Mouse (Mus musculus) ES-Bruce4 (cell line): ENCODE data around the gene Tom1l2. TPM values are rescaled to one million over a fixed set of nuclear protein-coding genes. Genes with fewer than 3 reads are reported as not detected.
A peak's percentile ranks its signal among the peaks of the same experiment; 100 is the strongest.

Source experiments
- H3K27ac ChIP-seq: 2 replicates; pipeline ENCODE4 v1.5.1; 2012; ENCODE audit warnings: low read length, inconsistent platforms; ENCODE audit not compliant: insufficient read depth
- H3K27me3 ChIP-seq: 2 replicates; pipeline ENCODE4 v1.6.1; 2012; ENCODE audit warnings: mild to moderate bottlenecking, low read length, inconsistent platforms; ENCODE audit not compliant: control insufficient read depth, poor library complexity, insufficient read depth, severe bottlenecking
- H3K36me3 ChIP-seq: 2 replicates; pipeline ENCODE4 v1.6.1; 2012; ENCODE audit warnings: inconsistent platforms, mild to moderate bottlenecking, low read length, moderate library complexity; ENCODE audit not compliant: control insufficient read depth, poor library complexity, insufficient read depth, severe bottlenecking
- H3K4me1 ChIP-seq: one replicate; pipeline ENCODE4 v1.8.1; 2011; ENCODE audit warnings: low read length; ENCODE audit not compliant: control insufficient read depth, insufficient read depth
- H3K4me3 ChIP-seq: 2 replicates; pipeline ENCODE4 v1.5.1; 2011; ENCODE audit warnings: low read depth, mild to moderate bottlenecking, low read length
- H3K9ac ChIP-seq: 2 replicates; pipeline ENCODE4 v1.6.1; 2012; ENCODE audit warnings: low read depth, mild to moderate bottlenecking, inconsistent platforms; ENCODE audit not compliant: poor library complexity, severe bottlenecking
- H3K9me3 ChIP-seq: replicated peaks from 2 replicates; pipeline ENCODE4 v1.6.1; 2012; ENCODE audit warnings: mild to moderate bottlenecking, low read length, inconsistent platforms; ENCODE audit not compliant: control insufficient read depth, poor library complexity, insufficient read depth, severe bottlenecking
- CTCF ChIP-seq: IDR thresholded peaks from one replicate; pipeline ENCODE4 v1.8.1; 2011; ENCODE audit warnings: low read depth, low read length
- EP300 ChIP-seq: IDR thresholded peaks from 2 replicates; pipeline ENCODE4 v1.6.1; 2011; ENCODE audit warnings: low read depth, low read length; ENCODE audit not compliant: insufficient read depth
- POLR2A ChIP-seq: IDR thresholded peaks from one replicate; pipeline ENCODE4 v1.8.1; 2011; ENCODE audit warnings: low read length; ENCODE audit not compliant: insufficient read depth
- polyA plus RNA-seq: library from polyadenylated mRNA; stranded (reverse); fragments of >200 nt; gene quantifications from 2 replicates; pipeline ENCODE4 v1.2.4, GENCODE M21; 2011; ENCODE audit warnings: low read depth; ENCODE audit not compliant: missing spikeins, insufficient read depth, insufficient read length

The Tom1l2 gene
- polyA plus RNA-seq, 1 experiment, result 9.9 TPM

DNA sequence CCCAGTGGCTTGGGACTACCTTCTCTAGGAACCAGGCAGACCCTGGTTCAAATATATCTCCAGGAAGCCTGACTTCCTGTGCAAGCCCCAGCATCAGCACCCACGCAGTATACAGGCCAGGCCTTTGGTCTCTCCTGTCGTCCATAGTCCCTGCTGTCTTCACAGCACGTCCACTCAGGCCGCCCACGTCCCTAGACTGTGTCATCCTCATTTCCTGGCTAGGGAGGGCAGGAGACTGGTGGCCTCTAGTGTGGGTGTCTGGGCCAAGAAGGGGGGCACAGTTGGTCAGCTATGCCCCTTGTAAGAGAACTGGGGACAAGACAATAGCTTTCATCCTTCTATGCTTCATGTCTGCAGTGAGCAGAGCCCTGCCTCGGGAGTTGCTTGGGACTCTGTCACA, 160.2 kb downstream of the Tom1l2 start:
- no peaks in the 10 kb centered on the region for H3K27me3 ChIP-seq
- no peak overlapping the region for H3K4me3 ChIP-seq
- no peak overlapping the region for H3K27ac ChIP-seq
- no peak for TF ChIP-seq POLR2A
- TF ChIP-seq CTCF, result no peak
- no peak for TF ChIP-seq EP300
- no peaks in the 10 kb centered on the region for H3K9me3 ChIP-seq
- no peaks in the 10 kb centered on the region for H3K36me3 ChIP-seq
- H3K4me1 ChIP-seq, result peaks cover 2% of the 10 kb centered on the region
- no peak overlapping the region for H3K9ac ChIP-seq

DNA sequence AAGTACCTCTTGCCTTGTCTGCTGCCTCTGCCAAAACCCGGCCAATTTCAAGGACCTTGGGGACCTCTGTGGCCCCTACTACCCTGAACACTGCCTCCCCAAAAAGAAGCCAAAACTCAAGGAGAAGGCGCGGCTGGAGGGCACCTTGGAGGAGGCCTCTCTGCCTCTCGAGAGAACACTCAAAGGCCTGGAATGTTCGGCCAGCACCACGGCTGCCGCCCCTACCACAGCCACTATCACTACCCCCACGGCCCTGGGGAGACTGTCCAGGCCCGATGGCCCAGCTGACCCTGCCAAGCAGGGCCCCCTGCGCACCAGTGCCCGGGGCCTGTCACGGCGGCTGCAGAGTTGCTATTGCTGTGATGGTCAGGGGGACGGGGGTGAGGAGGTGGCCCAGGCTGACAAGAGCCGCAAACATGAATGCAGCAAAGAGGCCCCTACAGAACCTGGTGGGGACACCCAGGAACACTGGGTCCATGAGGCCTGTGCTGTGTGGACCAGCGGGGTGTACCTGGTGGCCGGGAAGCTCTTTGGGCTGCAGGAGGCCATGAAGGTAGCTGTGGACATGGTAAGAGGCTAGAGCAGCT, 162.6 kb downstream of the Tom1l2 start:
- no peak overlapping the region for H3K27ac ChIP-seq
- H3K27me3 ChIP-seq, result no peaks in the 10 kb centered on the region
- TF ChIP-seq POLR2A (no peak), EP300 (no peak), CTCF (no peak)
- H3K4me1 ChIP-seq, result peaks cover 9% of the 10 kb centered on the region
- H3K36me3 ChIP-seq, result no peaks in the 10 kb centered on the region
- peak overlapping the region; percentile 15; the same call in 1 of the 2 replicates for H3K9ac ChIP-seq
- no peak overlapping the region for H3K4me3 ChIP-seq
- no peaks in the 10 kb centered on the region for H3K9me3 ChIP-seq

DNA sequence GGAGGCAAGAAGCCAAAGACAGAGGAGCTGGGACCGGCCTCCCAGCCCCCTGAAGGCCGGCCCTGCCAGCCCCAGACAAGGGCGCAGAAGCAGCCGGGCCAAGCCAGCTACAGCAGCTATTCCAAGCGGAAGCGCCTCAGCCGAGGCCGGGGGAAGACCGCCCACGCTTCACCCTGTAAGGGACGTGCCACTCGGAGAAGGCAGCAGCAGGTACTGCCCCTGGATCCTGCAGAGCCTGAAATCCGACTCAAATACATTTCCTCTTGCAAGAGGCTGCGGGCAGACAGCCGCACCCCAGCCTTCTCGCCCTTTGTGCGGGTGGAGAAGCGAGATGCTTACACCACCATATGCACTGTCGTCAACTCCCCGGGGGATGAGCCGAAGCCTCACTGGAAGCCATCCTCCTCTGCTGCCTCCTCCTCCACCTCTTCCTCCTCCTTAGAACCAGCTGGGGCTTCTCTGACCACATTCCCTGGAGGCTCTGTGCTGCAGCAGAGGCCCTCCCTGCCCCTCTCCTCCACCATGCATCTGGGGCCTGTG, 163.1 kb downstream of the Tom1l2 start:
- Histone ChIP-seq H3K36me3 (no peaks in the 10 kb centered on the region), H3K27me3 (no peaks in the 10 kb centered on the region), H3K9me3 (no peaks in the 10 kb centered on the region), H3K27ac (no peak overlapping the region), H3K4me1 (peaks cover 11% of the 10 kb centered on the region), H3K9ac (peak overlapping the region; percentile 40), H3K4me3 (peak overlapping the region; percentile 8; the same call in 1 of the 2 replicates)
- TF ChIP-seq EP300 (no peak), POLR2A (no peak), CTCF (no peak)

DNA sequence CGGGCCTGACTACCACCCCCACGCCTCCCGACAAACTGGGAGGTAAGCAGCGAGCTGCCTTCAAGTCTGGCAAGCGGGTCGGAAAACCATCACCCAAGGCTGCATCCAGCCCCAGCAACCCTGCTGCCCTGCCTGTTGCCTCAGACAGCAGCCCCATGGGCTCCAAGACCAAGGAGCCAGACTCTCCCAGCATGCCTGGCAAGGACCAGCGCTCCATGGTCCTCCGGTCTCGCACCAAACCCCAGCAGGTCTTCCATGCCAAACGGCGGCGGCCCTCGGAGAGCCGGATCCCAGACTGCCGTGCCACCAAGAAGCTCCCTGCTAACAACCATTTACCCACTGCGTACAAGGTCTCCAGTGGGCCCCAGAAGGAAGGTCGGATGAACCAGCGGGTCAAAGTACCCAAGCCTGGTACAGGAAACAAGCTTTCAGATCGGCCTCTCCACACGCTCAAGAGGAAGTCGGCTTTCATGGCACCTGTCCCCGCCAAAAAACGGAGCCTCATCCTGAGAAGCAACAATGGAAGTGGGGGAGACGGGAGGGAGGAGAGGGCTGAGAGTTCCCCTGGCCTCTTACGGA, 164.3 kb downstream of the Tom1l2 start:
- H3K36me3 ChIP-seq, result no peaks in the 10 kb centered on the region

DNA sequence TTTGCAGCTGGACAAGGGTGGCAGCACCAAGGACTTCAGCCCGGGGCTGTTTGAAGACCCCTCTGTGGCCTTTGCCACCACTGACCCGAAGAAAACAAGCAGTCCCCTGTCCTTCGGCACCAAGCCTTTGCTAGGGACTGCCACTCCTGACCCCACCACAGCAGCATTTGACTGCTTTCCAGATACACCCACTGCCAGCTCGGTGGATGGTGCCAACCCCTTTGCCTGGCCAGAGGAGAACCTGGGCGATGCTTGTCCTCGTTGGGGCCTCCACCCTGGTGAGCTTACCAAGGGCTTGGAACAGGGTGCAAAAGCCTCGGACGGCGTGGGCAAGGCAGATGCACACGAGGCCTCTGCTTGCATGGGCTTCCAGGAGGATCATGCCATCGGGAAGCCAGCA, 165.6 kb downstream of the Tom1l2 start:
- H3K4me3 ChIP-seq, result no peak overlapping the region

More for the DNA sequence above, 164.3 kb downstream of the Tom1l2 start:
- Histone ChIP-seq H3K9me3 (no peaks in the 10 kb centered on the region), H3K27ac (no peak overlapping the region), H3K9ac (peak overlapping the region; percentile 40), H3K27me3 (no peaks in the 10 kb centered on the region), H3K4me1 (peaks cover 13% of the 10 kb centered on the region), H3K4me3 (peak overlapping the region; percentile 18)
- TF ChIP-seq EP300 (no peak), CTCF (no peak), POLR2A (no peak)

More for the DNA sequence above, 165.6 kb downstream of the Tom1l2 start:
- H3K36me3 ChIP-seq, result no peaks in the 10 kb centered on the region
- no peak overlapping the region for H3K27ac ChIP-seq
- H3K27me3 ChIP-seq, result no peaks in the 10 kb centered on the region
- no peak for TF ChIP-seq POLR2A
- no peak for TF ChIP-seq CTCF
- no peak for TF ChIP-seq EP300
- H3K4me1 ChIP-seq, result peaks cover 15% of the 10 kb centered on the region
- no peak overlapping the region for H3K9ac ChIP-seq
- H3K9me3 ChIP-seq, result no peaks in the 10 kb centered on the region
